Mouse (Mus musculus) midbrain, postnatal 0 days (tissue): ENCODE measurements at regions not wholly inside any gene's neighbourhood (a gene's known extent, or its start where the extent isn't known, plus 50 kb on each side); places are given as distances from the start of the nearest gene placed in this dataset.
A peak's percentile ranks its signal among the peaks of the same experiment; 100 is the strongest.

Experiments
- ATAC-seq: fragments of 200-750 bp; cut with Nextera tagmentation; 2 replicates; pipeline ENCODE4 v1.8.0; 2017; ENCODE audit warnings: moderate number of reproducible peaks, mild to moderate bottlenecking, moderate TSS enrichment, moderate library complexity; ENCODE audit not compliant: low FRiP score
- DNase-seq: peaks from one replicate; pipeline ENCODE4 v3.0.0-alpha.2; 2015; ENCODE audit warnings: low spot score
- H3K27ac ChIP-seq: fragments of 300-500 bp; sonication (generic); 2 replicates; pipeline ENCODE4 v1.5.1; 2014; ENCODE audit warnings: low read depth, mild to moderate bottlenecking, low read length, mixed read lengths
- H3K27me3 ChIP-seq: fragments of 300-500 bp; sonication (generic); 2 replicates; pipeline ENCODE4 v1.6.1; 2014; ENCODE audit warnings: low read length, control low read depth, mixed read lengths; ENCODE audit not compliant: insufficient read depth
- H3K36me3 ChIP-seq: fragments of 300-500 bp; sonication (generic); 2 replicates; pipeline ENCODE4 v1.6.1; 2014; ENCODE audit warnings: low read length, control low read depth, mixed read lengths; ENCODE audit not compliant: insufficient read depth
- H3K4me1 ChIP-seq: fragments of 300-500 bp; sonication (generic); 2 replicates; pipeline ENCODE4 v1.6.1; 2014; ENCODE audit warnings: mild to moderate bottlenecking, control low read depth, antibody characterized with exemption, low read length, mixed read lengths; ENCODE audit not compliant: insufficient read depth
- H3K4me2 ChIP-seq: fragments of 300-500 bp; sonication (generic); 2 replicates; pipeline ENCODE4 v1.6.1; 2014; ENCODE audit warnings: low read depth, mild to moderate bottlenecking, low read length, mixed read lengths; ENCODE audit not compliant: poor library complexity, severe bottlenecking
- H3K4me3 ChIP-seq: fragments of 300-500 bp; sonication (generic); 2 replicates; pipeline ENCODE4 v1.5.1; 2014; ENCODE audit warnings: low read depth, mild to moderate bottlenecking, low read length, moderate library complexity
- H3K9ac ChIP-seq: fragments of 300-500 bp; sonication (generic); replicated peaks from 2 replicates; pipeline ENCODE4 v1.6.1; 2014; ENCODE audit warnings: mild to moderate bottlenecking, low read length, moderate library complexity, mixed read lengths; ENCODE audit not compliant: poor library complexity, severe bottlenecking
- H3K9me3 ChIP-seq: fragments of 300-500 bp; sonication (generic); 2 replicates; pipeline ENCODE4 v1.6.1; 2016; ENCODE audit warnings: low read length, control low read depth
- CTCF ChIP-seq: IDR thresholded peaks from 2 replicates; pipeline ENCODE4 v1.5.1; 2016; ENCODE audit warnings: antibody characterized with exemption, mild to moderate bottlenecking
- WGBS: fragments of 180-500 bp; shearing (Covaris S2); extraction: QIAGEN DNeasy Blood & Tissue Kit; methylation state at CpG from one replicate; pipeline ENCODE4 v1.1.7; 2014; 5-methylcytosine and 5-hydroxymethylcytosine counted together

- no peak overlapping the region for H3K27ac ChIP-seq
- H3K4me1 ChIP-seq, result no peaks in the 10 kb centered on the region
These were observed 150.3 kb downstream of the Tgfb2 start for GRCm38 (mm10) chr1:186555441-186555975.

GRCm38 (mm10) chr1:186554520-186555010 lies 151.2 kb downstream of the Tgfb2 start:
- Histone ChIP-seq H3K36me3 (no peaks in the 10 kb centered on the region), H3K27ac (no peak overlapping the region), H3K4me3 (no peak overlapping the region), H3K4me1 (no peaks in the 10 kb centered on the region), H3K4me2 (no peak overlapping the region), H3K27me3 (no peaks in the 10 kb centered on the region), H3K9me3 (no peaks in the 10 kb centered on the region), H3K9ac (no peak overlapping the region)
- 80% methylated on average over 7 of the region's 7 CpGs for WGBS
- ATAC-seq (no peak), DNase-seq (peak; percentile 24)
- TF ChIP-seq CTCF, result no peak

More at GRCm38 (mm10) chr1:186555441-186555975, 150.3 kb downstream of the Tgfb2 start:
- DNase-seq (no peak), ATAC-seq (no peak)
- no peak for TF ChIP-seq CTCF
- no peak overlapping the region for H3K4me2 ChIP-seq
- H3K4me3 ChIP-seq, result no peak overlapping the region
- no peaks in the 10 kb centered on the region for H3K9me3 ChIP-seq
- no peaks in the 10 kb centered on the region for H3K36me3 ChIP-seq
- no peaks in the 10 kb centered on the region for H3K27me3 ChIP-seq
- H3K9ac ChIP-seq, result no peak overlapping the region
- 49% methylated on average over 6 of the region's 6 CpGs for WGBS

GRCm38 (mm10) chr1:186552689-186553088 lies 153.1 kb downstream of the Tgfb2 start:
- H3K36me3 ChIP-seq, result no peaks in the 10 kb centered on the region
- no peaks in the 10 kb centered on the region for H3K4me1 ChIP-seq
- no peak overlapping the region for H3K27ac ChIP-seq
- WGBS, result 92% methylated on average over 7 of the region's 7 CpGs
- H3K27me3 ChIP-seq, result no peaks in the 10 kb centered on the region
- no peak overlapping the region for H3K4me2 ChIP-seq
- DNase-seq (no peak), ATAC-seq (no peak)
- H3K9ac ChIP-seq, result no peak overlapping the region
- no peaks in the 10 kb centered on the region for H3K9me3 ChIP-seq
- TF ChIP-seq CTCF, result no peak
- no peak overlapping the region for H3K4me3 ChIP-seq

GRCm38 (mm10) chr1:186550265-186550885 lies 155.4 kb downstream of the Tgfb2 start:
- DNase-seq (peak; percentile 64), ATAC-seq (no peak)
- H3K27ac ChIP-seq, result no peak overlapping the region
- H3K4me3 ChIP-seq, result no peak overlapping the region
- no peak overlapping the region for H3K4me2 ChIP-seq
- TF ChIP-seq CTCF, result peak; percentile 35; the same call in 1 of the 2 replicates
- H3K27me3 ChIP-seq, result no peaks in the 10 kb centered on the region
- no peaks in the 10 kb centered on the region for H3K36me3 ChIP-seq
- no peaks in the 10 kb centered on the region for H3K4me1 ChIP-seq
- no peaks in the 10 kb centered on the region for H3K9me3 ChIP-seq
- no peak overlapping the region for H3K9ac ChIP-seq
- WGBS, result 73% methylated on average over 7 of the region's 7 CpGs

GRCm38 (mm10) chr1:186549207-186549606 lies 156.6 kb downstream of the Tgfb2 start:
- no peaks in the 10 kb centered on the region for H3K36me3 ChIP-seq
- H3K9me3 ChIP-seq, result no peaks in the 10 kb centered on the region
- no peak overlapping the region for H3K4me3 ChIP-seq
- ATAC-seq, result no peak
- no peak overlapping the region for H3K4me2 ChIP-seq
- H3K27me3 ChIP-seq, result no peaks in the 10 kb centered on the region
- TF ChIP-seq CTCF, result no peak
- no peaks in the 10 kb centered on the region for H3K4me1 ChIP-seq
- no peak overlapping the region for H3K9ac ChIP-seq
- no peak for DNase-seq
- H3K27ac ChIP-seq, result no peak overlapping the region
- 94% methylated on average over 12 of the region's 12 CpGs for WGBS

- WGBS, result 46% methylated on average over 22 of the region's 22 CpGs
- ATAC-seq (no peak), DNase-seq (no peak)
- Histone ChIP-seq H3K4me3 (no peak overlapping the region), H3K9me3 (no peaks in the 10 kb centered on the region), H3K9ac (no peak overlapping the region), H3K27ac (no peak overlapping the region), H3K4me1 (no peaks in the 10 kb centered on the region), H3K4me2 (peak overlapping the region; percentile 15), H3K36me3 (no peaks in the 10 kb centered on the region), H3K27me3 (no peaks in the 10 kb centered on the region)
- TF ChIP-seq CTCF, result no peak
These were observed 159.2 kb downstream of the Tgfb2 start for GRCm38 (mm10) chr1:186546386-186547185.
